Mouse (Mus musculus) spleen, postnatal 36 days (tissue): ENCODE results near the gene Ptprd.

Experiments
- DNase-seq, 2 experiments: peaks; one replicate each; pipeline ENCODE4 v3.0.0; 2022; ENCODE audit warnings: low spot score in 2 of 2, mixed read lengths in 1 of 2

Gene Ptprd

GRCm38 (mm10) chr4:76025571-76026325, 2186.0 kb downstream of the Ptprd start:
- no peak for DNase-seq

DNA sequence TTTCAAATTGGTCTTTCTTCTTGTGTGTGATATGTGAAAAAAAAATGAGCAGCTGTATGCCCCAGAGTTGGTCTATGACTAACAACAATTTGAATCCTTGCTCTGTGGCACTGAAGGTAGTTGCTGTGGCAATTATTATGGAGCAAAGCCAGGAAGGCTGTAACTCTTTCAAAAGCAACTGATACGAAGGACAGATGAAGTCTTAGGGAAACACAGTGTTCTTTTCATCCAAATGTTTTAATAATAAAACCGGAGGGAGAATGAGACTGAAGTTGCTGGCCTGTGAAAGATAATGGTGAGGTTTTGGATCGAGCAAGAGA, 2187.3 kb downstream of the Ptprd start:
- DNase-seq: no peak

GRCm38 (mm10) chr4:76023756-76024501, 2187.8 kb downstream of the Ptprd start:
- DNase-seq: no peak

DNA sequence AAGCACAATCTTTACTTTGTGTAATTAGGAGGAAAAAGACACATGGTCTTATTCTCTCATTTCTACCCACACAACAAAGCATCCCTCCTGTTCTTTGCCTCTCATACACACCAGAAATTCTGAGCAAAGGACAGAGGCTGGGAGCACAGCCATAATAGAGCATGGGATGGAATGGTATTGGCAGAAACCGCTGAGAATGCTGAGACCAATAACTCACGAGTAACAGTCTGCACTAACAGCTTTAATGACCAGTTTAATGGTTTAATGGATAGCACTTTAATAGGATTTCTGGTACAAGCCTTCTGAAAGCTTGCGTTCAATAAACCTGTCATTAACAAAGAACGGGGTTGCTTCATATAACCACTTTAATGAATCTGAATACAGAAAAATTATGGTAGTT, 2190.1 kb downstream of the Ptprd start:
- no peak for DNase-seq

DNA sequence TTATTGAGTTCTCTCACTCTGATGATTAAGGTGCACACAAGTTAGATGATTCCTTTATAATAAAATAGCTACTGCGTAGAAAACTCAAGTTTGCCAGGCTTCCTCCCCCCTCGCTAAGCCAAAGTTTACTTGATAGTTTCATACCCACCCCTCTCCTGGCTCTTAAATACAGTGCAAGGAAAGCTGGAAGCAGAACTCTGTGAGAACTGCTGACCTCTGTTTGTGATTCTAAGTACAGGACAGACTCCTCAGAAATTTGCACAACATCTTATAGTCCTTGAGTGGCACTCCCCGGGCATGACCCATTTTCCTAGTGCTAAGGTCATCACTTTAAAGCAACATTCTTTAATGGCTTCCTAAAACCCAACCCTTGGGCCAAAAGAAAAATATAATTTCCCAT, 2196.7 kb downstream of the Ptprd start:
- no peak for DNase-seq

GRCm38 (mm10) chr4:76014151-76014840, 2197.5 kb downstream of the Ptprd start:
- no peak for DNase-seq

GRCm38 (mm10) chr4:76008580-76008979, 2203.2 kb downstream of the Ptprd start:
- no peak for DNase-seq

DNA sequence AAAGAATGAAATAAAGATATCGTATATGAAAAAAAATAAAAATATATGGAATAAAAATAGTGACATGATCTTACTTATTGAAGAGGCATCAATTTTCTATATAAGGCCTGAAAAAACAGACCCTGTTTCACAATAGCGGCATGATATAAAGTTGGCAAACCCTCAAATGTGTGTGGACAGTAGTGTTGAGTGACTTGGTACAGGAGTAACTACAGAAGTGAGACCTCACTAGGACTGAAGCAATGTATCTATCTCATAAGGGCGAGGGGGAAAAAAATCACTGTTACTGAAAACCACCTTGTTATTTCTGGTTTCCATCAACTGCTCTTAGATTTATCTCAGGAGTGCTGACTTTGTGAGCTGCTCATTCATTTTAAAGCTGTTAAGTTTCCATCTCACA, 2204.5 kb downstream of the Ptprd start:
- no peak for DNase-seq

DNA sequence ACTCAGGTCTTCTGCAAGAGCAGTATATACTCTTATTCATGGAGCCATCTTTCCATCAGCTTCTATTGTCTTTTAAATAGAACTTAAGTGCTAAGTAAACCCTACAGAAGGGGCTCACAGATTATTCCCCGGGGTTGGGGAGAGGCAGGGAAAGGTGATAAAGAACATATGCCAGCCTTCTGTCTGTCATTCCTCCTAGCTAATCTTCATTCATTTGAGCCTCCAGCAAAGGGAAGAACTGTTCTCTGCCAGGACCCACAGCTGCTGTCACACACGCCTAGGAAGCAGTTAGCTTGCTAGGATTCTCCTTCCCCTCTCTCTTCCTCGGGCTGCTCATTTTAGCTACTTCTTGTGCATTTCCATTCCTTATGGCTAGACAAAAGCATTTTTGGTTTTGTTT, 2205.0 kb downstream of the Ptprd start:
- no peak for DNase-seq

- DNase-seq: no peak
Measured at GRCm38 (mm10) chr4:76004161-76004560, 2207.6 kb downstream of the Ptprd start.

DNA sequence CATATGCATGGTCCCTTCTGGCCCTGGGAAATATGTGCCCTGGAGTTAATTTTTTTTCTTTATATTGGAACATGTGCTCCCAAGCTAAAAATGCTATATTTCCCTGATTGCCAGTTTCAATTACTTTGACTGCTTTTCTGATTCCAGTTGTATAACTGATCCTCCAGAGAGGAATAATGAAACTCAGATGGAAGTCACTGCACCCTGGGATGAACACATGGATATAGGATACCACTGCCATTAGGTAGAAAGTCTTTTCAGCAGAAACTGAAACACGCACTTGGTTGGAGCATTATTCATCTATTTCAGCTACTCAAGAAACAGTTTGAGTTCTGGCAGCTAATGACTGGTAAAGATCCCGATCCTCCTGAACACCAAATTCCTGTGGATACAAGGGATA, 2211.5 kb downstream of the Ptprd start:
- DNase-seq: no peak

- DNase-seq: no peak
Measured at GRCm38 (mm10) chr4:75995841-75996240, 2215.9 kb downstream of the Ptprd start.

GRCm38 (mm10) chr4:75994576-75994975, 2217.2 kb downstream of the Ptprd start:
- no peak for DNase-seq

DNA sequence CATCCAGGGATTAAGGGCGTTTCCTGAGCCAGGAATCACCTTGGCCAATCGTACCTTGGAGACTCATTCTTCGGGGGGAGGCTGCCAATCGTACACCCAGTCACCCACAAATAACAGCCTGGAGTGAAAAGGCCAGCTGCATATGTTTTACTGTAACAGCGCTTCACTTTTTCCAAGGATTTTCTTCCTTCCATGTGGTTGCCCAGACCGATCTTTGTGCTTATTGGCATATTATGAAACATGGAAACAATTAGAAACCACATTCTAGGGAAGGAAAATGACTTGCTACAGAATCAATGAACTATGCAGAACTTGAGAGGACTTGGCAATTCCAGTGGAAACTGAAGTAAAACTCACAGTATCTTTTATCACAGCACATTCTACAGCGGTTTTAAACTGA, 2218.7 kb downstream of the Ptprd start:
- no peak for DNase-seq

GRCm38 (mm10) chr4:75991621-75992245, 2220.0 kb downstream of the Ptprd start:
- DNase-seq: no peak

DNA sequence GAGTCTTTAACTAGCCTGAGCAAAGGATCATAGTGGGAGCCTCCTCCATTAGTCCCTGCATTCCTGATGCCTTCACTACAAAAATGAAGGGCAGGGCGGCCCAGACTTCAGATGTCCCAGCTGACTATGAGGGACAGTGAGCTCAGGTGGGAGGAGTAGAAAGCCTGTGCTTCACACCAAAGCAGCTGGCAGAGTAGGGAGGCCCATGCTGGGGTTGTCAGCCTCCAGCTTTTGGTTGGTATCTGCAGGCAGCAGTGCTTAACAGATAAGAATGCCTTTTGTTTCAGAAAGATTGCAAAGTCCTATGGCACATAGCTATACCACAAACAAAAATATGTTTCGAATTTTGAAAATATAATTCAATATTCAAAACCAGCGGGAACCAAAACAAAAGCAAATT, 2237.0 kb downstream of the Ptprd start:
- DNase-seq: no peak

- DNase-seq: no peak
Measured at GRCm38 (mm10) chr4:75973322-75973721, 2238.4 kb downstream of the Ptprd start.

- no peak for DNase-seq
Measured at GRCm38 (mm10) chr4:75969961-75970360, 2241.8 kb downstream of the Ptprd start.

- no peak for DNase-seq
Measured at GRCm38 (mm10) chr4:75968618-75969017, 2243.1 kb downstream of the Ptprd start.

- no peak for DNase-seq
Measured at GRCm38 (mm10) chr4:75965810-75966209, 2246.0 kb downstream of the Ptprd start.

GRCm38 (mm10) chr4:75962916-75963315, 2248.8 kb downstream of the Ptprd start:
- DNase-seq: no peak

DNA sequence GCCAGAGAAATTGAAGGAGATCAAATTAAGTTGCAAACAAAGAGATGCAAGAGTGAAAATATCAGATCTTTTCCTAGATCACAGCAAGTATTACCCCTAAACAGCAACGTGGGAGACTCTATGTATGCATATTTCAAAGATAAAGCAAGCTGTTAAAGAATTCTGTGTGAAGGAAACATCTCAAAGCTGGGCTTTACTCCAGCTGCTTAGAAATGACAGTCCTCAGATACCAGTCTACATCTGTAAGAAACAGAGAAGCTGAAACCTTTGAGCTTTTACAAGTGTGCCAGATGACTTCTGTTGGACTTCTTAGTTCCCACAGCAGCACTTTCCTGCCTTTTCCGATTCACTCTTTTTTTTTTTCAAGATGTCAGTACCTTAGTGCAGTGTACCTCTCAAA, 2249.9 kb downstream of the Ptprd start:
- no peak for DNase-seq
